Mouse (Mus musculus) adrenal gland, postnatal 14 days (tissue): ENCODE data around the gene Nqo2. TPM values are rescaled to one million over a fixed set of nuclear protein-coding genes. Genes with fewer than 3 reads are reported as not detected.

Experiments used
- DNase-seq: peaks from one replicate; pipeline ENCODE4 v3.0.0; 2021; ENCODE audit warnings: mixed read lengths
- total RNA-seq: library from RNA; stranded (reverse); gene quantifications from 2 replicates; pipeline ENCODE4 v1.2.3, GENCODE M21; 2021

The Nqo2 gene
- total RNA-seq, 1 experiment from 2014 or later = 51.5 TPM

GRCm38 (mm10) chr13:33989625-33990024, 25.1 kb downstream of the Nqo2 start:
- no peak for DNase-seq

GRCm38 (mm10) chr13:33995197-33995596, 30.7 kb downstream of the Nqo2 start:
- peak; percentile 85 for DNase-seq

GRCm38 (mm10) chr13:34002058-34003006, 37.8 kb downstream of the Nqo2 start, which contains the start of the genes Ripk1 and Serpinb6a:
Ripk1 (plus strand) TSS chr13:34002363.
Serpinb6a (minus strand) TSS chr13:34002794.
- DNase-seq = peak; percentile 96

DNA sequence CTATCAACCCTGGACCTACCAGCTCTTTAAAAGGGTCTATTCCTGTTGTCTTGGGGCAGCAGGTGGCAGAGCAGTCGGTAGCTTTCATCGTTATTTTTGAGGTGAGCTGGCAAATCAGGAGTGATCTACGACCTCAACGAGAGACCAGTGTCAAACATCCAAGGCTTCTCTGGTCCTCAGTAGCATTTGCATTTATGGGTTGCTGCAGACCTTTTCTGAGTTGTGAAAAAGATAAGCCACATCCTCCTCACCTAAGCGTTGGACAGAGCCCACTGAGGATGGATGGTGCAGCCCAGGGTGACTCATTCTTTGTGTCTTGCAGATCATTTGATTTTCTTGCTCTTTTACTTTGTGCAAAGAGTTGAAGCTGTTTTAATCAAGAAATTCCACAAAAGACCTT, 38.6 kb downstream of the Nqo2 start:
- DNase-seq = no peak

GRCm38 (mm10) chr13:34007234-34007633, 42.7 kb downstream of the Nqo2 start:
- DNase-seq = no peak

GRCm38 (mm10) chr13:34016927-34017569, 52.6 kb downstream of the Nqo2 start:
- DNase-seq = no peak

DNA sequence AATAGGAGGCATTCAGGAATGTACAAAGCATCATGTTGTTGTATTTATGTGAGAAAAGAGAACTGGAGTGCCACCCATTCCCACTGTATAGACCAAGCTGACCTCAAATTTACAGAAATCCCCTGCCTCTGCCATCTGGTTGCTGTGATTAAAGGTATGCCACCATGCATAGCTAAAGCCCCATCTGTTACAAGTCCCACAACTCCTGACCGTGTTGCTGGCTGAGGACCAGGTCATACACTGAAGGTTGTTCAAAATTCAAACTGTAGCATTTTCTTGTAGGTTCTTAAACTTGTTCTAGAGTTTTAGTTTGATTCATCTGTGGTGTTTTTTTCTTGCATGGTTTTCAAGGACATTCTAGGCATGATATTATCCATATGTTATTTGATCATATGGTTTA, 54.0 kb downstream of the Nqo2 start:
- no peak for DNase-seq

GRCm38 (mm10) chr13:34021998-34022397, 57.5 kb downstream of the Nqo2 start:
- no peak for DNase-seq

DNA sequence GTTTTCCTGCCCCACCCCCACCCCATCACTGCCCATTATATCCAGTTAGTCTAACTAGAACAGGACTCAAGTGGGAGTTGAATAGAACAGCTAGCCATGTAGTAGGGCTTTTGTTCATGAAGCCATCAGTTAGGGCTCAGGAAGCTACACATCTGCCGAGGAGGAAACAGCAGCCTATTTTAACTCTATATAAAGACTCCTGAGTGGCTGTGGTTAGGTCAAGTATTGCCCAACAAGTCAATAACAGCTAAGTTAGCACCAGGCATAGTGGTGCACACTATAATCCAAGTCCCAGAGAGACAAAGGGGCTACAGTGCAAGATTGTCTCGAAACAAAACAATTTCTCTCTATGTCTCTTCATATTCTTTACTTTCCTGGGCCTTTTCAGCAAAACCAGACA, 67.6 kb downstream of the Nqo2 start:
- DNase-seq = no peak

- no peak for DNase-seq
Measured at GRCm38 (mm10) chr13:34035424-34035823, 70.9 kb downstream of the Nqo2 start.

DNA sequence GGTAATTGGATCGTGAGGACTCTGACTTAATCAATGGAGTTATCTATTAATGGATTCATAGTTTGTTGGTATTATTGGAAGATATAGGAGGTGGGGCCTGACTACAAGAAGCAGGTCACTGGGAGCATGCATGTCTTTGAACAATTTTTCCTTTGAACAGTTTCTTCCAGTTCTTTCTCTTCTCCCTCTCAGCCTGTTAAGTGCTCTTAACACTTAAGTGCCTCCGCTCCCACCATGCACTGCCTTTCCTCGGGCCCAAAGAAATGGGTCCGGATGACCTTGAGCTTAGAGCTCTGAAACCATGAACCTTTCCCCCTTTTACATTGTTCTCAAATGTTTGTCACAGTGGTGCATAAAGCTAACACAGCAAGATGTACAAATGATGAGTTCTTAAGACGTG, 72.2 kb downstream of the Nqo2 start:
- no peak for DNase-seq

DNA sequence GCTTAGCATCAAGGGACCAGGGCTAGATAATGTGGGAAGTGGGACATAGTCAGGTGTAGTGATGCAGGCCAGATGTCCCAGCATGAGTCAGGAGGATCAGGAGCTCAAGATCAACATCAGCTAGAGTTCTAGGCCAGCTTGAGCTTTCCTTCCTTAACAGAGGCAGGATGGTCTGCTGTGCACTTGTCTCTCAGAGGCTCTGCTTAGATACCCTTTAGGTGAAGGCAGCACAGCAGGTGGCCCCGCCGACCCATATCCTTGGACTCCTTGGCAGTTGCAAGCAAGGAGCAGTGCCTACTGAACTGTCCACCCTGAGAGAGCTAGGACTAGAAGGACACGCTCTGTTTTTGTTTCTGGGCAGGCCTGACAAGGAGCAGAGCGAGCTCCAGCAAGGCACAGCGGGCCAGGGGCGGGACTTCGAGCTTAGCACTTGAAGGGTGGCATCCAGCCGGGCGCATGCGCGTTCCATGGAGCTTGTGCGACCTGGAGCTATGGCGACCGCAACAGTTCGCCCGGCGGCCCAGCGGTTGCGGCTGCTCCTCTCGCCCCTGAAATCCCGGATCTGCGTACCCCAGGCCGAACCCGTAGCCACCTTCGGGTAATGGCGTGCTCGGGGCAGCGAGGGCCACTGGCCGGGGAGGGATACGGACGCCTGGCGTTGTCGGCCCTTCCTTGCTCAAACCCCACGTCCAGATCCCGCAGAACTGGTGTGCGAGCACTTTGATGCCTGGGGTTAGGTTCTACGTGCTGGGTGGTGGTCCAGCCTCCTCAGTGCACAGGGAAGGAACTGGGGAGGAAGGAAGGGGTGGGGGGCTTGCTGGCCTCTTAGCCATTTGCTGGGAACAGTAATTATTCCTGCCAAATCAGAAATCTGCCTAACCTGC, 72.9 kb downstream of the Nqo2 start, which contains the start of gene Bphl:
Gene Bphl, plus strand, starts transcription at position 426 of the 884 bp plus-strand sequence.
- peak; percentile 96 for DNase-seq

DNA sequence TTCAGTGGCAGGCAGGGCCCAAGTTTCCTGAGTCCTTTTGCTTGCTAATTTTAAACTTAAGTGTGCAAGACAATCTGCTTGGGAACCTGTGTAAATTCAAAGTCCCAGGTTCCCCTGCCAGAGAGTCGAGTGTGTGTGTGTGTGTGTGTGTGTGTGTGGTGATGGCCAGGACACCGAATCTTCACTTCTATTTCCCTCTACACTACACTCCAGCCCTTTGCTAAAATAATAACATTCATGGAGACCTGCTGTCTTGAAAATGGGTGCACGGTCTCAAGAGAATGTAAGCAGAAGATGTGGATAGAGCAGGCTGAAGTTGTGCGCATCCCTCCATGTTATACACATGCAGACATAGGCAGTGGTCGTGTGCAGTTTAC, 73.6 kb downstream of the Nqo2 start:
- no peak for DNase-seq

Other genes starting within 250 kb of the Nqo2 start
- not detected in 2 replicates for gene Serpinb6e, start 121.3 kb upstream of the Nqo2 start, total RNA-seq
- gene Serpinb6c, start 59.0 kb upstream of the Nqo2 start, total RNA-seq = 0.26 and 0.33 TPM in 2 replicates
- 29.5 and 31.4 TPM in 2 replicates for gene Ripk1, start 37.7 kb downstream of the Nqo2 start, total RNA-seq
- 214 and 236 TPM in 2 replicates for gene Serpinb6a, start 38.1 kb downstream of the Nqo2 start, total RNA-seq
- 57.7 and 79.8 TPM in 2 replicates for gene Bphl, start 72.9 kb downstream of the Nqo2 start, total RNA-seq
- 46.1 and 59.9 TPM in 2 replicates for gene Tubb2a, start 113.3 kb downstream of the Nqo2 start, total RNA-seq
- gene Tubb2b, start 165.8 kb downstream of the Nqo2 start, total RNA-seq = 5.5 and 22.5 TPM in 2 replicates
- gene Psmg4, start 198.3 kb downstream of the Nqo2 start, total RNA-seq = 30.2 and 40.3 TPM in 2 replicates